Mouse (Mus musculus) stomach, postnatal 0 days (tissue): ENCODE measurements around the gene Gm49361. TPM values are rescaled to one million over a fixed set of nuclear protein-coding genes. Genes with fewer than 3 reads are reported as not detected.
A peak's percentile ranks its signal among the peaks of the same experiment; 100 is the strongest.
"Not testable (repeated sequence)": the region's sequence is repeated elsewhere in the genome, so short reads cannot be mapped to it uniquely, and the experiment has no call there.

Source experiments
- ATAC-seq: fragments of 200-750 bp; cut with Nextera tagmentation; 2 replicates; pipeline ENCODE4 v1.8.0; 2017; ENCODE audit not compliant: low FRiP score, low TSS enrichment
- DNase-seq: peaks from one replicate; pipeline ENCODE4 v3.0.0-alpha.2; 2016; ENCODE audit warnings: low spot score
- H3K27ac ChIP-seq: fragments of 300-500 bp; sonication (generic); replicated peaks from 2 replicates; pipeline ENCODE4 v1.5.1; 2014; ENCODE audit warnings: mild to moderate bottlenecking, control low read depth
- H3K27me3 ChIP-seq: fragments of 300-500 bp; sonication (generic); 2 replicates; pipeline ENCODE4 v1.6.1; 2014; ENCODE audit warnings: low read length; ENCODE audit not compliant: control insufficient read depth, insufficient read depth
- H3K36me3 ChIP-seq: fragments of 300-500 bp; sonication (generic); 2 replicates; pipeline ENCODE4 v1.6.1; 2014; ENCODE audit warnings: low read length, mixed read lengths; ENCODE audit not compliant: control insufficient read depth, insufficient read depth
- H3K4me1 ChIP-seq: fragments of 300-500 bp; sonication (generic); replicated peaks from 2 replicates; pipeline ENCODE4 v1.6.1; 2014; ENCODE audit warnings: antibody characterized with exemption; ENCODE audit not compliant: control insufficient read depth, insufficient read depth
- H3K4me2 ChIP-seq: fragments of 300-500 bp; sonication (generic); replicated peaks from 2 replicates; pipeline ENCODE4 v1.6.1; 2014; ENCODE audit warnings: low read depth, mild to moderate bottlenecking, control low read depth, moderate library complexity
- H3K4me3 ChIP-seq: fragments of 300-500 bp; sonication (generic); 2 replicates; pipeline ENCODE4 v1.5.1; 2014; ENCODE audit warnings: low read depth, low read length, control low read depth
- H3K9ac ChIP-seq: fragments of 300-500 bp; sonication (generic); 2 replicates; pipeline ENCODE4 v1.6.1; 2014; ENCODE audit warnings: mild to moderate bottlenecking, low read length, control low read depth, mixed read lengths
- H3K9me3 ChIP-seq: fragments of 300-500 bp; sonication (generic); 2 replicates; pipeline ENCODE4 v1.6.1; 2016; ENCODE audit warnings: low read length; ENCODE audit not compliant: control insufficient read depth
- CTCF ChIP-seq: IDR thresholded peaks from 2 replicates; pipeline ENCODE4 v1.5.1; 2016; ENCODE audit warnings: antibody characterized with exemption, low read depth, mild to moderate bottlenecking, moderate library complexity
- EP300 ChIP-seq: optimal IDR thresholded peaks from 2 replicates; pipeline ENCODE3; 2016; ENCODE audit warnings: antibody characterized with exemption
- WGBS: fragments of 180-500 bp; shearing (Covaris S2); extraction: QIAGEN DNeasy Blood & Tissue Kit; methylation state at CpG from one replicate; pipeline ENCODE4 v1.1.7; 2014; 5-methylcytosine and 5-hydroxymethylcytosine counted together
- polyA plus RNA-seq: library from polyadenylated mRNA; unstranded; fragments of >200 nt; fragmentation: Nextera tagmentation; extraction: Ambion mirVana; gene quantifications from 2 replicates; pipeline ENCODE4 v1.2.1, GENCODE M21; 2015

The Gm49361 gene
- polyA plus RNA-seq, 1 experiment from 2014 or later, result not detected

DNA sequence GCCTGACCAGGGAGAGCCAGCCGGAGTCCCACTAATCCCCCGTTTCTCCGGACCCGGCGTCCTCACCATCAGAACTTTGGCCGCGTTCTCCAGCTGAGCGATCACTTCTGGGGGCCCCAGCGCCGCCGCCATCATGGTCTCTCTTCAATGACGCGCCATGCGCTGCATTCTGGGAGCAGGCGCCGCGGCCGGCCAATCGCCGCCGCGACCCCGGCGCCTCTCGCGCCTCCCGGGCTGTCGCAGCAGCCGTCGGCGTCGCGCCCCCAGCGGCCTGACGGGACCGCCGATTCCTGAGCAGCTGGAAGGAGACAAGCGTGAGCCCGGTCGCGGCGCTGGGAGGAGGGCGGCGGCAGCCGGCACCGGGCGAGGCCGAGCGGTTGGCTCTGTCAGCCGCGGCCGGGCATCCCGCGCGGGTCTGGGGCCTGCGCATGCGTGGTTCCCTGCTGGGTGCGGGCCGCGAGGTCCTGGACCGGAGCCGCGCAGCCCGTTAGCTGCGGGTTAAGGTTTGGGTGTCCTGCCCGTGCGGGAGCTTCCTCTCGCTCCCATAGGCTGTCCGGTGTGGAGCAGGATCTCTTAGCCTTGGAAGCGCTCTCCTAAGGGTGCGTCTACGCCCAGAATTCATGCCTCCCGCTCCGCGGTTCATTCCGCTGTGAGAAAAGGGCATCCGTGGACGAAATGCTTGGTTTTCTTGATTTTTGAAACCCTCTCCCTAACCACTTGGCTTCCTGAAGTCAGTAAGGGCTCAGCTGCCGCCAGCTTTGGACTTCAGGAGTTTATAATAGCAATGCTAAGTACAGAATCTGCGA is 80.9 kb downstream of the Gm49361 start, which contains the start of gene Xpo4:
Gene Xpo4 (minus strand): TSS at position 609 of the 806 bp plus-strand sequence.
- Histone ChIP-seq H3K36me3 (no peaks in the 10 kb centered on the region), H3K4me2 (peak within 1 kb of the TSS; percentile 91), H3K27me3 (no peaks in the 10 kb centered on the region), H3K4me3 (peak within 1 kb of the TSS; percentile 79), H3K4me1 (no peaks in the 10 kb centered on the region), H3K27ac (peak within 1 kb of the TSS; percentile 93), H3K9ac (peak within 1 kb of the TSS; percentile 90), H3K9me3 (no peaks in the 10 kb centered on the region)
- ATAC-seq, result peak; percentile 95
- peak; percentile 84 for DNase-seq
- under 1% methylated on average over 76 of the region's 80 CpGs for WGBS
- TF ChIP-seq CTCF (peak; percentile 46; the same call in 1 of the 2 replicates), EP300 (no peak)

DNA sequence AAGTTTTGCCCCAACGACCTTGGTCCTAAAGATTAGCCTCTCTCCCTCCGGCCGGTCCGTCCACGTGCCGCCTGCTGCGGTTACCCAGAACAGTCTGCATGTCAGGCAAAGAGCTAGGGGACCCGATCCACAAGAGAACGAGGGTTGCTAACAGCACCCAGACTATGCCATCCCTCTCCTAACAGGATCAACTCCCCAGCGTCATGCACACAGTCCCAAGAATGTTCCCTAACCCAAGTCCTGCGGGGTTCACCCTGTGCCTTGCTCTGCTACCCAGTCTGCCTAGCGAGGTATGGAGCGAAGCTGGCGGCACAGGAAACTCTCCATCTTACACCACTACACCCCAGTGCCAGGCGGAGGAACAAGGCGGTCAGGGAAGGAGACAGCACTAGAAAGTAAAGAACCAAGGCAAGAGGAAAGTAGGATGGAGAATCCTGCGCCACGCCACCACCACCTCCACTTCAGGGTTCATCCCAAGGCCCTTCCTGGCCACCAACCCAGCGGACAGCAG is 81.5 kb downstream of the Gm49361 start:
- no peaks in the 10 kb centered on the region for H3K36me3 ChIP-seq
- peak overlapping the region; percentile 90 for H3K9ac ChIP-seq
- peak overlapping the region; percentile 93 for H3K27ac ChIP-seq
- ATAC-seq, result peak; percentile 64
- no peaks in the 10 kb centered on the region for H3K9me3 ChIP-seq
- WGBS, result under 1% methylated on average over 19 of the region's 19 CpGs
- H3K4me1 ChIP-seq, result no peaks in the 10 kb centered on the region
- TF ChIP-seq CTCF (no peak), EP300 (no peak)
- peak; percentile 46 for DNase-seq
- peak overlapping the region; percentile 79 for H3K4me3 ChIP-seq
- H3K27me3 ChIP-seq, result no peaks in the 10 kb centered on the region
- H3K4me2 ChIP-seq, result peak overlapping the region; percentile 91

DNA sequence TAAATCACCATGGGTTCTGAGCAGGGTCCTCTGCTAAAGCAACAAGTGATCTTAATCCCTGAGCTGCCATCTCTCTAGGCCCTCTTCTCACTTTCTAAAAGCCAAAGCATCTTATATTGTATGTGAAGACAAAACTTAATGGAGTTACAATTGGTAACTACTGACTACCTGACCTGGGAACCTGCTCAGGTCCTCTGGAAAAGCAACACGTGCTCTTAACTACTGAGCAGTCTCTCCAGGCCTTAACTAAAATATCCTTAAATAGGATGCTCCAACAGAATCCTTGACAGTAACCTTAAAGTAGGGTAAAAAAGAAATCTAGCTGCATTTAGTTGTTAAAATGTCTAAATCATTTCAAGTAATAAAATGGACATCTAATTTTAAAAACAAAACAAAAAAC is 82.3 kb downstream of the Gm49361 start:
- Histone ChIP-seq H3K4me2 (peak overlapping the region; percentile 91), H3K9me3 (no peaks in the 10 kb centered on the region), H3K4me3 (peak overlapping the region; percentile 79), H3K36me3 (no peaks in the 10 kb centered on the region), H3K9ac (no peak overlapping the region), H3K27ac (no peak overlapping the region), H3K4me1 (no peaks in the 10 kb centered on the region), H3K27me3 (no peaks in the 10 kb centered on the region)
- TF ChIP-seq EP300 (no peak), CTCF (no peak)
- no peak for ATAC-seq
- WGBS, result 23% methylated on average over 1 of the region's 1 CpGs
- DNase-seq, result no peak

GRCm38 (mm10) chr14:57658301-57658700 is 87.6 kb downstream of the Gm49361 start:
- ATAC-seq (no peak), DNase-seq (no peak)
- Histone ChIP-seq H3K4me2 (no peak overlapping the region), H3K9me3 (no peaks in the 10 kb centered on the region), H3K9ac (no peak overlapping the region), H3K27ac (no peak overlapping the region), H3K27me3 (no peaks in the 10 kb centered on the region), H3K4me1 (no peaks in the 10 kb centered on the region), H3K36me3 (no peaks in the 10 kb centered on the region), H3K4me3 (no peak overlapping the region)
- WGBS, result 94% methylated on average over 4 of the region's 4 CpGs
- TF ChIP-seq EP300, result no peak
- TF ChIP-seq CTCF, result no peak

DNA sequence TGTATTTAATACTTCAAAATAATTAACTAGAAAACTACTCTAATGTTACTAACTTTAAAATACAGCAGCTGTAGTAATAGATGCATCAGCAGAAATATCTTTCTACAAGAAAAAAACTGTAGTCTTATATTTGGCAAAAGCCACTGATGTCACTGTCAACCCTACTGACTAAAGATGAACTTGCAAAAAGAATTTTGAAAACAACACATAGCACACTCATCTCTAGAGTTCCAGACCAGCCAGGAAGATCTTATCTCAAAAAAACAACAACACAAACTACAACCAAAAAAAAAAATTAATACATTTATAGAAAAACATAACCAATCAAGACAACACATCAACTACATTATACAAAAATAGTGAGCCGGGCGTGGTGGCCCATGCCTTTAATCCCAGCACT is 88.4 kb downstream of the Gm49361 start:
- H3K36me3 ChIP-seq, result no peaks in the 10 kb centered on the region
- no peaks in the 10 kb centered on the region for H3K4me1 ChIP-seq
- H3K9ac ChIP-seq, result no peak overlapping the region
- no peak overlapping the region for H3K4me3 ChIP-seq
- no peaks in the 10 kb centered on the region for H3K27me3 ChIP-seq
- H3K9me3 ChIP-seq, result no peaks in the 10 kb centered on the region
- DNase-seq, result no peak
- WGBS, result 95% methylated on average over 2 of the region's 2 CpGs
- no peak overlapping the region for H3K4me2 ChIP-seq
- TF ChIP-seq EP300, result no peak
- no peak for TF ChIP-seq CTCF
- no peak overlapping the region for H3K27ac ChIP-seq
- ATAC-seq, result no peak

DNA sequence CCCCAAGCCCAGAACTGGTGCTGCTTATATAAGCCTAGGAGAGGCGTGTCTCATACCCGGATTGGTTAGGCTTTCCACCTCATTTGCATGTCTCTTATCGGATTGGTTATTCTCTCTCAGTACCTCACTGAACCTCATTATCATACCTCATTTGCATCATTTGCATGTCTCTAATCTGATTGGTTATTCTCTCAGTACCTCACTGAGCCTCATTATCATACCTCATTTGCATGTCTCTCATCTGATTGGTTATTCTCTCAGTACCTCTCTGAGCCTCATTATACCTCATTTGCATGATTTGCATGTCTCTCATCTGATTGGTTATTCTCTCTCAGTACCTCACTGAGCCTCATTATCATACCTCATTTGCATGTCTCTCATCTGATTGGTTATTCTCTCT is 89.4 kb downstream of the Gm49361 start:
- ATAC-seq, H3K27me3 ChIP-seq, DNase-seq: not testable (repeated sequence)

More for the DNA sequence above, 89.4 kb downstream of the Gm49361 start:
- WGBS, result 96% methylated on average over 3 of the region's 3 CpGs
- H3K9me3 ChIP-seq, H3K27ac ChIP-seq, H3K9ac ChIP-seq, H3K4me3 ChIP-seq, H3K4me2 ChIP-seq, H3K4me1 ChIP-seq, H3K36me3 ChIP-seq: not testable (repeated sequence)
